Mouse (Mus musculus) layer of hippocampus, postnatal 36 days (tissue): ENCODE measurements at regions not wholly inside any gene's neighbourhood (a gene's known extent, or its start where the extent isn't known, plus 50 kb on each side); places are given as distances from the start of the nearest gene placed in this dataset.

Source experiments
- DNase-seq, 2 experiments: peaks; one replicate each; pipeline ENCODE4 v3.0.0; 2022

DNA sequence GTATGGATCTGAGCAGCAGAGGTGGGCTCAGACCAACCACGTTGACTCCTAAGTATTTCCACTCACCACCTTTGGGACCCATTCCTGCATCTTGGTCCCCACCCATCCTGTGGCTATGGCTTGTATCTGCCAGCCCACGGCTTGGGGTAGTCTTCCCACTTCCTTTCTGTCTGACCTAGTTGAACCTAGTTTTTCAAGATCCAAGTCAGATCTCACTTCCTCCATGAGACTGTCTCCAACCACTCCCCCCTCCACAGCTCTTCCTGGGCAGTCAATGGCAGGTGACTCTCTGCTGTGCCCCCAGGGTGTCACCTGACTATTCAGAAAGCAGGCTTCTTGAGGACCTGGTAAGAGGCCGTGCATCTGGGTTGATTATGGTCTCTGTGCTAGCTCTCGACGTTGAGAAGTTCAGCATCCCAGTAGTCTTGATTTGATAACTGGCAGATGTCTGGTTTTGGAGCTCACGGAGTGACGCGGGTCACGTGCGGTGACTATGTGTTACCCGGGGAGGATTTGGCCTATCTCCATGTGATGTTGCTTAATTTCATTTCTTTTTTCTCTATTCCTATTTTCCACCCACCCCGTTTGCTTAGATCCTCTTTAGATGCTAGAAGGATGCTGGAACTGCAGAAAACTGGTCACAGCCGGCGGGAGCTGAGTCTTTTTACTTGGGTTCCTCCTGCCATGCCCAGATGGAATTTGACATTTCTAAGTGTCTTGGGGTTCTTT lies 147.5 kb upstream of the Mrps10 start:
- no peak for DNase-seq

DNA sequence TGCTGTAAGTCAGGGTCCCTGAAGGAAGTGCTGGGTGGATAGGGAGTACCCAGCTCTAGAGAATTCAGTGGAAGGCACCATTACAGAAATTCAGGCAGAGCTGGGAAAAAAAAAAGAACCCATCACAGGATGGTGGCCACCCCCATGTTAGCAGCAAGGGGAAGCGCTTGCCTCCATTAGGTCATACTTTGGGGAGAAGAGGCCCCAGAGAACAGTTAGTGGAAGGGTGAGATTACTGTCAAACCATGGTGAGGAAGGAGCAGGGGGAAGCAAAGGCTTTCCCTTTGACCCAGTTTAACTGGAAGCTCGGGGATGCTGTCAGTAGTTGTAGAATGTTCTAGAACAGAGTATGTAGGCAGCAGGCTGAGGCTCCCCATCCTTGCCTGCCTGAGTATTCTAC lies 148.8 kb upstream of the Mrps10 start:
- no peak for DNase-seq

DNA sequence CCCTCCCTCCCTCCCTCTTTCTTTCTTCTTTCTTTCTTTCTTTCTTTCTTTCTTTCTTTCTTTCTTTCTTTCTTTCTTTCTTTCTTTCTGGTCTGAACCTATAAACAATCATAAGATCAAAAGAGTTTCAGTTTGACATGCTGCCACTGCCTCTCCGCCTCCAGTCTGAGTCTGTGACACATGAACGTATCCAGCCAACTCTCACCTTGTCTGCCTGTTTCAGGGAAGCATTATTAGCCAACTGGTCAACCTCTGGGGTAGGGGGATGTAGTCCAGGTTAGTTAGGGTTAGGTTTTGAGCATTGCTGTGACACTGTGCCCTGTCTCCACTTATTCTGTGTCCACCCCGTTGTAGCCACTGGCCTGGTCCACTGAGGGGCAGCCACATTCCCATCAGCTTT lies 152.2 kb upstream of the Mrps10 start:
- DNase-seq = no peak

DNA sequence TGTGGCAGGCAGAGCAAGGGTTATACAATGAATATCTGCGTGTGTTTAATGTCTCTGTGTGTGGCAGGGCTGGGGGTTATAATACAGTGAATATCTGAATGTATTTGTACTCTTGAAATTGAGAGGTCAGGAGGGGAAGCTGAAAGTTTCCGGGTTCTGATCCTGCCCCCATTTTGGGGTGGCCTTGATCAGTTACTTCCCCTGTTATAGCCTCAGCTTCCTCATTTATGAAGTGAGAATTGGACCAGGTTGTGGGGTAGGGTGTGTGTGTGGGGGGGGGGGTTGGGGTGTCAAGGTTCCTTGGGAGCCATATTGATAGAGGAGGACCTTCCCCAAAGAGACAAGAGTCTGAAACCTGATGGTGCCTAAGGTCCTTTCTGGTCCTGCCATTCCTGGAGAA lies 152.8 kb upstream of the Mrps10 start:
- no peak for DNase-seq

DNA sequence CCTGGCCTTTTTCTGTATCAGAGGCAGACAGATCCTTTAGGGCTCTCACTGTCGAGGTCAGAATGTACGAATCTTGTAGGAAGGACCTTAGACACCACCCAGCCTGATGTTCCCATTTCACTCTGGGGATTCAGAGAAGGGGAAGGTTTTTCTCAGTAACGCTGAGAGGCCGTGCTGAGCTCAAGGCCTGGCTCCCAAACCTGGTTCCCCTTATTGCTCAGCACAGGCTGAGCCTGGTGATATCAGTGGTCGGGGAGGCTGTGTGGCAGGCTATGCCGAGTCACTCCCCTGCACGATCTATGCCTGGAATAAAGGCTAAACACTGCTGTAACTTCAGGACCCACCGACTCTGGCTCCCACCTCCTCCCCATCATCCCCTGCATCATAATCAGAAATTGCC lies 154.6 kb upstream of the Mrps10 start:
- no peak for DNase-seq

DNA sequence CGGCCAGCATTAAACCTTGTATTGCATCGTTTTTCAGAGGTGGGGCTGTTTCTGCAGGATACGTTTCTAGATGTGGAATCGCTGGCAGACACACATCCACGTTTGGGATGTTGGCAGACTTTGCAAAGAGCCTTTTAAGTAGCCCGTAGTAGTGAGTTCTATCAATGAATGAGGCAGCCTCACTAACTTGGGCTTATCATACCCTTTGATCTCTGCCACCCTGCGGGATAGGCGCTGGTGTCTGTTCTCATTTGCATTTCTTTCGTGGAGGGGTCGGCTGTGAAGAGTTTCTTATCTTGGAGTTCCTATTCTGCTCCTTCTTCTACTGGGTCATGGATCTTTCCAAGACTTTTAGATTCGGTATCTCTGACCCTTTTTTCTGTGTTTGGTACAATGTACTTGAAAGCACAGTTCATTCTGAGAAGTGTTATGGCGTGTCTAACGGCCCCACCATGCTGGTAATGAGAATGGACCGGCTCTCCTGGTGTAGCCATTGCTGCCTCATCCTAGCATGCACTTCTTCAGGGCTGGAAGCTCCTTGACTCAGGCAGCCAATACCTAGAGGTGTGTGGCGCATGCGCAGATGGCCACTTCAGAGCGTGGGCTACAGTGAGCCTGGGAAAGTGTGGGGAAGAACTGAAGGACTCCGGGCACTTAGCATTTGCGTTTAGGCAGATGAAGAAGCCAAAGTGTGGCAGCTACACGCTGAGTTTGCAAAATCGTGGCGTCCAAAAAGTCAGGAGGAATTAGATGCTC lies 158.1 kb upstream of the Mrps10 start:
- DNase-seq = no peak

DNA sequence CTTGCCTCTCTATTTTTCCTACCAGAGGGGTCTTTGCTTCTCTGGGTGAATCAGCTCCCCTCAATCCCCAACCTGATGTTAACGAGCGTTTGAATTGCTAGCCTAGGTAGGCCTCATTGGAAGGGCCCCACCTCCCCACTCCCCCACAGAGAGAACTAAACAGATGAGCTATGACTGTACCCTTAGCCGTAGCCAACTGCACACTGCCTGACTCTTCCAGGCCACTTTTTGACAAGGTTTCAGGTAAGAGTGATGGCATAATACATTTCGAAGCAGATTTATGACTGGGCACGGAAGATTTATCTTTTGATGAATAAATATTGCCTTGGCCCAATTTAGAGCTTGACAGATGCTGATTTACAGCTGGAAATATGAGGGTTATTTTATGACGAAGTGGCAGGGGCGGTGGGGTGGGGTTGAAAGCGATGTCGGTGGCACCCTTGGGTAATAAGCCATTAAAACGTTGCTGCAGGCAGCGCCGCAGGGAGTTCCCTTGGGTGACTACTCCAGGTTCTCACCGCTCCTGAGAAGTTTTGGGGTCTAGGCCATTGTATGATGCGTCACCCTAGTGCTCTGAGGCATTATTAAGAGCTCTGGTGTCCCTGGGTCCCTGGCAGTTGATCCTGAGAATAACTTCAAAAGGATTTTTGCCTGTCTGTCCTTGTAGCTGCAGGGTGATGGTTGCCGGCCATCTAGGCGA lies 159.7 kb upstream of the Mrps10 start:
- DNase-seq = no peak

DNA sequence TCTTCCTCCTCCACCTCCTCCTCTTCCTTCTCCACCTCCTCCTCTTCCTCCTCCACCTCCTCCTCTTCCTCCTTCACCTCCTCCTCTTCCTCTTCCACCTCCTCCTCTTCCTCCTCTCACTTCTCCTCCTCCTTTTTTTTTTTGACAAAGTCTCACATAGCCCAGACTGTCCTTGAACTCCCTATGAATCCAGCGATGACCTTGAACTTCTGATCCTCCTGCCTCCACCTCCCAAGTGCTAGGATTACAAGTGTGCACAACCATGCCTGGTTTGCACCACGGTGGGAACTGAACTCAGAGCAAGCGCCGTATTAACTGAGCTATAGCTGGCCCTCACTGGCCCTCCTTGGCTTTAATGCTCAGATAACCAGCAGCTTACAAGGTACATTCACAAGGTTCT lies 161.2 kb upstream of the Mrps10 start:
- no peak for DNase-seq

DNA sequence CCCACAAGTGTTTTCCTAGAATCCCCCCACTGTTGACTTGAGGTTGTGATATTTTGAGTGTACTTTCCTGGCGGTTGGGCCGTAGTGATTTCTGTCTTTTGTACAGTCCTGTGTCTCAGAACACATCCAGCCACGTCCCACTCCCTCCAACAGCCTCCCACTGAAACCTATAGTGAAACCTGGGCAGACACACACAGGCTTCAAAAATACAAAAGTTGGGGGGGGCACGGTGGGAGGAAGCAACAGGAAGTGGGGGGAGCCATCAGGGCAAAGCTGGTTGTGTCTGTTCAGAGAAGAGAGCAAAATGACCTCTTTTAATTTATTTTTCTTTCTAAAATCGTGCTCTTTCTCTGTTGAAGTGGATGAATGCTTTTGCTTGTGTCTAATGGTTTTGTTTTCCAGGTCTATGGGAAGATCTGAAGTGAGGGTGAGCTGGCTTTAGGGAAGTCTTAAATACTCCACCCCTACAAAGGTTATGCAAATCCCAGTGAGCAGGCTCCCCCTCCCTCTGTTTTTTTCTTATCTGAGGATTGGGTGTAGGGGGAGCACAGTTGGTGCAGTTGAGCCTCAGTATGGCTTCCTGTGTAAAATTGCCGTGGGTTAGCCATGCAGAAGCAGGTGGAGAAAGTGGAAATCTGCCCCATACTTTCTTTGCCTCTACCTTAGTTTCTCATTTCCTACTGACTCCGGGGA lies 164.1 kb upstream of the Mrps10 start:
- DNase-seq = no peak

DNA sequence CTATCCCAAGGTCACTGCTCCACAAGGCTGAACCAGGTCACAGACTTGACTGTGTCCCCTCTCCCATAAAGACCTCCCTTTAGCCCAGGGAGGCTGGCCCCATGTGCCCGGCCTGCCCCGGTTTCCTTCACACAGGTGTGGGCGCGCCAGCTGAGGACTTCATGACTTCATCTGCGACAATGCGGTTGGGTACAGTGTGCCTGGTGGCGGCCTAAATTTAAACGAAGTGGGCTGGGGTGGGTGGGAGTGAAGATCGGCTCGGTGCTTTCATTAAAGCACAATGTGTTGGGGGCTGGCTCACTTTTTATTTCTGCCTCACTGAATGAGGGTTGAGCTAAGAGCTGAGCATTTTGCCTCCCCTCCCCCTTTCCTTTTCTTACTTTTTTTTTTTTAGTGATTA lies 169.5 kb upstream of the Mrps10 start:
- peak; percentile 47 to 52 for DNase-seq

DNA sequence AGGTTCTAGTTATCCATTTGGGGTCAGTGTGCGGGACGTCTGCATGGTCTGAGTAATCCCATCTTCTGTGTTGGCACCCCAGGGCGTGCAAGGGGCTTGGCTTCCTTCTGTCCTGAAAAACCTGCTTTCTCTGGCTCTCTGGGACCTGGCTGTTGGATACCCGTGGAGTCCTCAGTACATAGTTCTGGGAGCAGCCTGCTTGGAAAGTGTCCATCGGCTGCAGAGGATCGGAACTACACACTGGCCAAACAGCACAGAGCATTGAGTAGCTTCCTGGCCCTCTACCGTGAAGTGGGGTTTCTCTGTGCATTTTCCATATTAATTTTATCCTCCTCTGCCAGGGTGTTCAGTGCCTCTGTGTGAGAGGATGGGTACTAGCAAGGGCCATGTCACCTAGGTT lies 170.7 kb upstream of the Mrps10 start:
- DNase-seq = no peak

DNA sequence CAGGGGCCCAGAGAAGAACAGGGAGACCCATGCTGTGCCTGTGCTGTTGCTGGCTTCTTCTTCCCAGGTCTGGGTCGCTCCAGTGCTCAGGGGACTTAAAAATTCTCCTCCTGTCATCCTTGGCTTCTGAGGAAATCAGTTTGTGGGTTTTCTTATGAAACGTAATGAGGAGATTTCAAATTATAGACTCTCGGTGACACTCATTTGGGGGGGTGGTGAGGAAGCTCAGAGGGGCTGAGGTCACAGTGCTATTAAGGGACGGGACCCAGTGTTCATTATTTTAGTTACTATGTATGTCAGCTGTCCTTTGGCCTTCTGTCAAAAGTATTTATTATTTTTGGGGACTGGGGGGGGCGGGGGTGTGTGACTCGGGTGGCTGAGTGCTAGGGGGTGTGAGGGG lies 171.7 kb upstream of the Mrps10 start:
- DNase-seq = no peak

DNA sequence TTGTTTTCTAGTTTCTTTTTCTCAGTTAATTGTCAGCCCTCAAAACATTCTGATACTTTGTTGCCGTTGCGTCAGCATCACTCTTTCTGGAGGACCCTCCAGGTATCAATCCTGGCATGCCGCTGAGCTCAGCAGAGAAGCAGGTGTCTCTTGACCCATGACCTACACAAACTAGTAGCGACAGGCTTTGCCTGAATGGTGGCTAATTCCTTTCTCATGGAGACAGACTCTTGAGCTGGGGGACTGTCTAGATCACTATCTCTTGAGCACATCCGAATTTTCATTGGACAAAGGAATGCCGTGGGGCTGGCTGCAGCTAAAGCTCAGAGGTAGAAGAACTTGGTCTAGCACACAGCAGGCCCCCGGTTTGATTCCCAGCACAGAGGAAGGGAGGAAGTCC lies 172.7 kb upstream of the Mrps10 start:
- no peak for DNase-seq

DNA sequence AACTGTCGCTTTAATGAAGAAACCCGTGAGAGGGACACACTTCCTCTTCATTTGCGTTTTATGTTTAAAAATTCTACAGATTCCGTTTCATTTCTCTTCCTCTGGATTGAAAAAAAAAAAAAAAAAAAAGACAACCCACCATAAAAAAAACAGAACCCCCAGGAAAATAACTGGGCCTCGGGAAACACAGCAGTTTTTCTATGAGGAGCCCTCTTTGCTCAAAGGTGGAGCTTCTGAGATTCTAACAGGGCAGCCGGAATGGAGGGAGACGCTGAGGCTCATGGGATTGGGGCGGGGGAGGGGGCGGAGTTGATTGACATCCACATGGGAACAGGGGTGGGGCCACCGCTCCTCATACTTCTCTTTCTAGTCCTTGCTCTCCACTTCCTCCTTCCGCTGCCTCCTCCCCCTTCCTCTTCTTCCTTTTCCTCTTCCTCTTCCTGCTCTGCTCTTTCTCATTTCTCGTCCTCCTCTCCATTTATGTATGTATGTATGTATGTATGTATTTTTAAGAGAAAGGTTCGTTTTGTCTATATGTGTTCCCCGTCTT lies 174.1 kb upstream of the Mrps10 start:
- DNase-seq = no peak

DNA sequence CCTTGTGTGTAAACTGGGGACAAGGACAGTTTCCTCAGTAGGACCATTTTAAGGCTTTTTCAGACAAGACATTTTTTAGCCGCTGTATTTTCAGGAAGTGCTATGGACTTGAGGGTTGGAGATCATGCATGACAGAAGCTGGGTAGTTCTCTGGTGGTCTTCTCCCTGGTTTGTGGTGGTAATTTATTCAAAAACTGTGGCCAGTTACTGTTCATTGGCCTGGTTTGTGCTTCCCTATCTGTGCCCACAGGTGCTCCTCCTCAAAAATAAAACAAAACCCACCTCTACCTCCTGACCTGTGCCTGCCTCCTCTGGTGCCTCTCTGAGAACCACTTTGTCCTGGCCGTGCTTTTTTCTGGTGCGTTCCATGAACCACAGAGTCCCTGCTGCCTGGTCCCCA lies 177.3 kb upstream of the Mrps10 start:
- DNase-seq = no peak

DNA sequence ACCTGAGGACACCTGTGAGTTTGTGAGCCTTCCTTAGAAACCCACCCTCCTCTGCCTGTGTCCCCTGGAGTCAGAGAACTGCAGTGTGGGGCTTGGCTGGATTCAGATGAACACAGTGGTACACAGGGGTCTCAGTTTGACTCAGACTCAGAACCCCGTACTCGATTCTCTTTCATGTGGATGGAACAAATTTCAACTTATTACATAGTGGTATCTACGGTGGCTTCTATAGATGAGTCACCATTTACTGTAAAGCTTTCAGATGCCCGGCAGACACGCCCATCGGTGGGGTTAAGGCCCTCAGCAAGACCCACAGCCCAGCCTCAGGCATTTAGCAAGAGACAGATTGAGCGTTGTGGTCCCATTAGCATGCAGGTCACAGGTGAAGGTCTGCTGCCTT lies 178.9 kb upstream of the Mrps10 start:
- no peak for DNase-seq

DNA sequence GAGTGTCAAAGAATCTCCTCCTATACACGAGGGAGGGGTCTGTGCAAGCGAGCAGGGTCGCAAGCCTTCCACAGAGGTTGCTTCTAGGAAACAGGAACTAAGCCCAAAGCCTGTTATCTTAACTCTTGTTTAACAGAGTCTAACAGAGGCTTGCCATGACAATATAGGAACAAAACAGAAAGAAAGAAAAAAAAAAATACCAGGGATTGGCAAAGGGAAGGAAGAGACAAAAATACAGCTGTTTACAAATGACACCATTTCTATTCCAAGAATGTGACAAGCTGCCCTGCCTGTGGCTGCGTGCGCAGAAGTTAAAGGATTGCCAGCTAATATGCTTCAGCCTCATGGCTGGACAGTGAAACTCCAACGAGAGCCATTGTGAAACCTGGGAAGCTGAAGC lies 173.8 kb upstream of the Ubr2 start:
- no peak for DNase-seq

DNA sequence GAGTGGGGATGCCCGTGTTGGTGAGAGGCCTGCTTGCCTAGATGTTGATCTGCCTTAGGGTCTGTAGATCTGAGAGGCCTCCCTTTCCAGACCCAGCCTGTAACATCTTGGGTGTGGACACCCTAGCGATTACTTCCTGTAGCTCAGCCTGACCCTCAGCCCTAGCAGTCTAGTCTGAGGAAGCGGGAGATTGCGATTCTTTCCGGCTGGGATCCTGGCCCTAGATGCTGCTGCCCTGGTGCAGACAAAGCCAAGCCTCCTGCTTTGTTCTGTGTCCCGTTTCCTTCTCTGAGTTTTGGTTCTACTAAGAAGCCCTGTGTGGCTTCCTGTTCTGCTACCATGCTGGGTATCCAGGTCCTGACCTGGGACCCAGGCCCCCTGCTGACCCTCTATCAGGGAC lies 171.8 kb upstream of the Ubr2 start:
- DNase-seq = no peak

DNA sequence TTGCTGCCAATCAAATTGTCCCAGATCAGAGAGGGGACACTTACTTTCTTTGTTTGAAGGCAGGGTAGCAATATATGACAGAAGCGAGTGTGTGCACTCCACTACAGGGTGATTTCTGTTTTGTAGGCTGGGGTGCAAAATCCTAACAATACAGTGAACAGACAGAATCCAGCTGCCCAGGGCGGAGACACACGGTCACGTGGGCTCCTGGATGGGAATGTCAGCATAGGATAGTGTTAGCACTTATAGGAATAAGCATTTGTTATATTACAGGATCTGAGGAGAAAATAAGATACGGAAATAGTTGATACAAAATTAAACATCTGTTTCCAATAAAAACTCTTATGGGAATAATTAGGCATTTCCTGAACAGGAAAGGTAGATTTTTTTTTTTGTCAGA lies 169.1 kb upstream of the Ubr2 start:
- no peak for DNase-seq

DNA sequence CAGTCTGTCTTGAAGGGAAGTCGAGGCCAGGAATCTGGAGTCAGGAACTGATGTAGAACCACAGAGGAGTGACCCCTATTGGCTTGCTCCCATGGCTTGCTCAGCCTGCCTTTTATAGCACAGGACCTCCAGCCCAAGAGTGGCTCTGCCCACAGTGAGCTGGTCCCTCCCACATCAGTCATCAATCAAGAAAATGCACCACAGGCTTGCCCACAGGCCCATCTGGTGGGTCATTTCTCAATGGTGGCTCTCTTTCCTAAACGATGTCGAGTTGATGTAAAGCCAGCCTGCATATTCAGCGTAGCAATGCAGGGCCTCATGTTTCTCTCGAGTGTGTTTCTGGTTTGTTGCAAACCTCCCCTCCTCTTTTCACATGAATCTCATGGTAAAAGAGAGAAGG lies 168.3 kb upstream of the Ubr2 start:
- DNase-seq = no peak

DNA sequence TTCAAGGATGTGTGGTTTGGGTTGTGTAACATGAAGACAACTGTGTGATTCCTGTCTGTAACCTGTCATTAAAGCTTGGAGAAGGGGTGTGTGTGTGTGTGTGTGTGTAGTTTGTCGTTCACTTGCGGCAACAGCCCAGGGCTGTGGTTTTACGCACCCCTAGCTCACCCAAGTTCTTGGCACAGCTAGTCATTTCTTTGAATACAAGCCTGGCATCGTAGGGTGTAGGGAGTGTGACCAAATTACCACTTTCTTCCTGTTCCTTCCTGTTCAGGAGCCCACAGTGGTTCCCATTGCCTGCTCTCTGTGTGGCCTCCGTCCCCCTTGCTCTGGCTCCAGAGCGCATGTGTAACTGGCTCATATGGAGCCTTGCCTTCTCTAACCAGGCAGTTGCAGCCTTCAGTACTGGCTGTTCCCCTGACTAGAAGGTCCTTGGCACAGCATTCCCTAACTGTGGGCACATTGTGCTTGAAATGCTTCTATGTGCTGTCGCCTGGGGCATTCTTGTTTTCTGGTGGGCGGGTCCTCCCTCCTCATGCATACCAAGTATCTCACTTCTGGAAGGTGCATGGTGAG lies 167.4 kb upstream of the Ubr2 start:
- peak; percentile 49 to 61 for DNase-seq

DNA sequence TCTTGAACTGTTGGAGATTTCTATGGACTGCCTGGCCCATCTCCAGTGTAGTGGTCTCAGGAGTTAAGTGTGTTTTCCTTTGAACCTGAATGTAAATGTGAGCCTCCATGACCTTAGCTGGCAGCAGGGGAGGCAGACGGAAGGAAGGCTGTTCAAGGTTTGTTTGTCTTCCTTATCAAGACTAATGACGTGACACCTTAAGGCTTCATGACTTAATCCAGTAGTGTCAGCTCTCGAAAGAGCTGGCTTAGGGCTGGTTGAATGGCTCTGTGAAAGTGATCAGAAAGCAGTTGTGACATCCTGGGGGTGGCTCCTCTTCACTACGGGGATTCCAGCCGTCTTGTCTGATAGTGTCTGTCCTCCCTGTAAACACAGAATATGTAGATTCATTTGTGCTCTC lies 166.0 kb upstream of the Ubr2 start:
- no peak for DNase-seq
